ENCODE assay signal across 8 mouse cellular contexts in the genomic region with DNA sequence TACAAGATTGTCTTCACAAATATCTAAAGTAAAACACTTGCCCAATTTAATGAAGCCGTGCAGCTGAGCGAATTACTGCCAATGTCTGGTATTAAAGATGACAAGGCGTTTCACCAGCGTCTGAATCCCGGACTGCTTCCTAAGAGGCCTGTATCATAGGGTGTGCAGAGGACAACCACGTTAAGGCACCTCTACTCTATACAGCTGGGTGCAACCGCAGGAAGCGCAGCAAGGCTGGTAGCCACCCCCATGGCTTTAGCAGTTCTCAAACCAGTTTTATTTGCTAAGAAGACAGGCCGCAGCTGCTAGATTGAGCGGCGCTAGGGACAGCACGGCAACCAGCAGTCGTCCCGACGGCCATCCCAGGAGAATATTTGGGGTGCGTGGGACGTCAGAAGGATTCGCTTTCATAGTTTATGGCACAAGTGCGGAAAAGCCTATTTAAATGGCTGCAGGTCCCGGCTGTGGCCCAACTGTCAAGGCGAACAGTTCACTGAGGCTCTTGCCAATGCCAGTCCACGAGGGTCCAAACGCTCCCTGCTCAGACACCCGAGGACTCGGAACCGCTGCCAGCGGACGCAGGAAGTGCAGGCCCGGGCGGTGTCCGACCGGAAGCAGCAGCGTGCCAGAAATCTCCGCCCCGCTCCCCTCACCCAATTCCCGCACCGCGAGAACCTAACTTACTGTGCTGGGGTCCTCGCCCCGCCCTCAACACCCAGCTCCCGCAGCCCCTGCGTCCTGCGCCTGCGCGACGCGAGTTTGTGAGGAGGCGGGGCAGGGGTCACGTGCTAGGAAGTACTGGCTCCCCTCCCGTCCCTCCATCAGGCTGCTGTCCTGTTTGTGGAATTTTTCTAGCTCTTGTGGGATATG. TPM values are rescaled to one million over a fixed set of nuclear protein-coding genes. Genes with fewer than 3 reads are reported as not detected.
DNase-seq lines count a peak whose midpoint lies in the region; ATAC-seq and TF ChIP-seq lines count a peak whose summit lies in the region.

TSS of gene Rfesd (minus strand) at position 746 of the 870 bp plus-strand sequence.

- DNase-seq in gastrocnemius, postnatal 10 days = peak; percentile 96
- peak; percentile 99 for DNase-seq in induced T-regulatory cell, adult 2 months (ENCODE audit: low read depth)
- peak; percentile 93 to 96 for DNase-seq in left cerebral cortex, adult 9 months (ENCODE audit: low spot score in 2 of 2)
- DNase-seq in right cerebral cortex, postnatal 14 days = peak; percentile 97
- peak; percentile 92 to 98 for DNase-seq in urinary bladder, postnatal 36 days (ENCODE audit: low spot score in 2 of 2)

- TF ChIP-seq POLR2A in cortical plate, adult 2 months (IDR thresholded peaks at IDR 0.05; ENCODE audit: extremely low read depth, insufficient read depth, low read length) = peak; percentile 69

- peak within 1 kb of the TSS; percentile 69 for H3K4me3 ChIP-seq in cortical plate, adult 2 months (ENCODE audit: insufficient read depth, low read length)

- no peaks in the 10 kb centered on the region for H3K4me1 ChIP-seq in cortical plate, adult 2 months (ENCODE audit: control insufficient read depth, insufficient read depth, low read length)

- ATAC-seq in activated CD4-positive, CD25-positive, alpha-beta regulatory T cell, adult 4 months = peak; percentile 93
- ATAC-seq in megakaryocyte progenitor cell, adult 5-6 weeks (replicated peaks; ENCODE audit: poor library complexity) = peak; percentile 89

- H3K27ac ChIP-seq in cortical plate, adult 2 months (ENCODE audit: insufficient read depth, low read length) = peak within 1 kb of the TSS; percentile 93

- no peak for TF ChIP-seq CTCF in cortical plate, adult 2 months (IDR thresholded peaks at IDR 0.05; ENCODE audit: extremely low read depth, insufficient read depth, low read length)

RNA-seq across cellular contexts. Expression of gene Rfesd, which starts in this region (rescaled TPM):
- polyA plus RNA-seq in activated CD4-positive, CD25-positive, alpha-beta regulatory T cell, adult 4 months (2017; shearing (Covaris generic)) = 10 to 100 TPM; 35.9 to 38.4 TPM
- polyA plus RNA-seq in cortical plate, adult 2 months (2012; rRNA removed) = 13.8 and 15.6 TPM in 2 replicates
- total RNA-seq in gastrocnemius, postnatal 10 days (2021) = 10 to 100 TPM; 11.8 to 14.8 TPM
- total RNA-seq in megakaryocyte progenitor cell, adult 5-6 weeks (2015) = 14.9 and 27.3 TPM in 2 replicates
- 11.3 and 14.8 TPM in 2 replicates for total RNA-seq in megakaryocyte progenitor cell, adult 5-6 weeks (2017)

Comparison
In these comparisons a context has a peak if more than half of its experiments do, and no peak if none do; other contexts are left out.
1. Peak in every context shown above with its lines: DNase-seq, ATAC-seq, H3K4me3 ChIP-seq and H3K27ac ChIP-seq.